ENCODE assay signal across 12 mouse cellular contexts in genomic region chr2:58403481-58403880, GRCm38 (mm10). TPM values are rescaled to one million over a fixed set of nuclear protein-coding genes. Genes with fewer than 3 reads are reported as not detected.
"Had no signal": no experiment of that assay in that cellular context is flagged by ENCODE, and none has a peak within 500 bp of the region (broad histone marks: within the 10 kb centered on the region; RNA-seq: fewer than 3 reads in every experiment).

No protein-coding gene starts in this region.

- DNase-seq: lung, adult 18-20 months; lung, embryonic 14.5 days; lung, postnatal 10 days; lung, postnatal 4 days; midbrain, embryonic 14.5 days; right cerebral cortex, postnatal 25 days; right cerebral cortex, postnatal 4 days; spleen, adult 18-20 months; thymus, adult 18-20 months; thymus, postnatal 14 days; thymus, postnatal 36 days had no signal

RNA-seq across cellular contexts. Expression of gene Acvr1c, which starts 45.8 kb away (rescaled TPM):
- total RNA-seq: megakaryocyte-erythroid progenitor cell, adult 5-6 weeks had no signal
